Mouse (Mus musculus): ENCODE measurements around the gene Sgcd. TPM values are rescaled to one million over a fixed set of nuclear protein-coding genes. Genes with fewer than 3 reads are reported as not detected.

Gene Sgcd
- total RNA-seq, 2 experiments from 2014 or later: 11.7 to 17.4 TPM

- DNase-seq (ENCODE audit: low spot score in 2 of 2): no peak
- intact Hi-C loops (cut with DNase I): no loop called here
Measured at GRCm38 (mm10) chr11:47174977-47175376, 813.8 kb downstream of the Sgcd start.

GRCm38 (mm10) chr11:47170926-47171625, 817.7 kb downstream of the Sgcd start:
- no peak for DNase-seq (ENCODE audit: low spot score in 2 of 2)
- intact Hi-C loops (cut with DNase I): no loop called here

- intact Hi-C loops (cut with DNase I): no loop called here
- peak; percentile 52 to 66 for DNase-seq (ENCODE audit: low spot score in 2 of 2)
Measured at GRCm38 (mm10) chr11:47167376-47167775, 821.4 kb downstream of the Sgcd start.

GRCm38 (mm10) chr11:47158089-47158488, 830.7 kb downstream of the Sgcd start:
- intact Hi-C loops (cut with DNase I): no loop called here

GRCm38 (mm10) chr11:47156730-47157693, 831.8 kb downstream of the Sgcd start:
- intact Hi-C loops (cut with DNase I): no loop called here
- no peak for DNase-seq (ENCODE audit: low spot score in 2 of 2)

More at GRCm38 (mm10) chr11:47158089-47158488, 830.7 kb downstream of the Sgcd start:
- no peak for DNase-seq (ENCODE audit: low spot score in 2 of 2)

- intact Hi-C loops (cut with DNase I): no loop called here
- DNase-seq (ENCODE audit: low spot score in 2 of 2): no peak
Measured at GRCm38 (mm10) chr11:47154837-47155430, 833.8 kb downstream of the Sgcd start.

- DNase-seq (ENCODE audit: low spot score in 2 of 2): no peak
- intact Hi-C loops (cut with DNase I): no loop called here
Measured at GRCm38 (mm10) chr11:47149607-47150006, 839.2 kb downstream of the Sgcd start.

GRCm38 (mm10) chr11:47139867-47140266, 848.9 kb downstream of the Sgcd start:
- intact Hi-C loops (cut with DNase I): no loop called here
- no peak for DNase-seq (ENCODE audit: low spot score in 2 of 2)

- DNase-seq (ENCODE audit: low spot score in 2 of 2): no peak
- intact Hi-C loops (cut with DNase I): no loop called here
Measured at GRCm38 (mm10) chr11:47139271-47139670, 849.5 kb downstream of the Sgcd start.

GRCm38 (mm10) chr11:47132410-47132809, 856.4 kb downstream of the Sgcd start:
- DNase-seq (ENCODE audit: low spot score in 2 of 2): no peak
- intact Hi-C loops (cut with DNase I): no loop called here

- intact Hi-C loops (cut with DNase I): no loop called here
- DNase-seq (ENCODE audit: low spot score in 2 of 2): no peak
Measured at GRCm38 (mm10) chr11:47130432-47130831, 858.3 kb downstream of the Sgcd start.

- no peak for DNase-seq (ENCODE audit: low spot score in 2 of 2)
- intact Hi-C loops (cut with DNase I): no loop called here
Measured at GRCm38 (mm10) chr11:47129992-47130391, 858.8 kb downstream of the Sgcd start.

GRCm38 (mm10) chr11:47129166-47129565, 859.6 kb downstream of the Sgcd start:
- DNase-seq (ENCODE audit: low spot score in 2 of 2): no peak
- intact Hi-C loops (cut with DNase I): no loop called here

GRCm38 (mm10) chr11:47128331-47128730, 860.4 kb downstream of the Sgcd start:
- intact Hi-C loops (cut with DNase I): no loop called here
- no peak for DNase-seq (ENCODE audit: low spot score in 2 of 2)

GRCm38 (mm10) chr11:47120874-47121273, 867.9 kb downstream of the Sgcd start:
- intact Hi-C loops (cut with DNase I): no loop called here
- no peak for DNase-seq (ENCODE audit: low spot score in 2 of 2)

GRCm38 (mm10) chr11:47117896-47118295, 870.9 kb downstream of the Sgcd start:
- DNase-seq (ENCODE audit: low spot score in 2 of 2): no peak
- intact Hi-C loops (cut with DNase I): no loop called here

- DNase-seq (ENCODE audit: low spot score in 2 of 2): no peak
- intact Hi-C loops (cut with DNase I): no loop called here
Measured at GRCm38 (mm10) chr11:47114366-47114765, 874.4 kb downstream of the Sgcd start.

GRCm38 (mm10) chr11:47113081-47113480, 875.7 kb downstream of the Sgcd start:
- intact Hi-C loops (cut with DNase I): no loop called here
- DNase-seq (ENCODE audit: low spot score in 2 of 2): no peak

GRCm38 (mm10) chr11:47110314-47110713, 878.5 kb downstream of the Sgcd start:
- intact Hi-C loops (cut with DNase I): no loop called here
- peak; percentile 22 to 50 for DNase-seq (ENCODE audit: low spot score in 2 of 2)

- intact Hi-C loops (cut with DNase I): no loop called here
- no peak for DNase-seq (ENCODE audit: low spot score in 2 of 2)
Measured at GRCm38 (mm10) chr11:47107661-47108060, 881.1 kb downstream of the Sgcd start.

Data from left cerebral cortex, postnatal 25 days (tissue).